Mouse (Mus musculus) hindbrain, embryonic 10.5 days (tissue): ENCODE measurements around the gene Sh2b3. TPM values are rescaled to one million over a fixed set of nuclear protein-coding genes. Genes with fewer than 3 reads are reported as not detected.

Experiments used
- DNase-seq: peaks from one replicate; pipeline ENCODE4 v3.0.0-alpha.2; 2017; ENCODE audit warnings: low spot score
- H3K27ac ChIP-seq: fragments of 300-500 bp; sonication (generic); 2 replicates; pipeline ENCODE4 v1.5.1; 2016; ENCODE audit warnings: mild to moderate bottlenecking, moderate library complexity
- H3K27me3 ChIP-seq: fragments of 300-500 bp; sonication (generic); 2 replicates; pipeline ENCODE4 v1.6.1; 2016; ENCODE audit warnings: mild to moderate bottlenecking; ENCODE audit not compliant: poor library complexity, insufficient read depth, severe bottlenecking
- H3K36me3 ChIP-seq: fragments of 300-500 bp; sonication (generic); 2 replicates; pipeline ENCODE4 v1.6.1; 2016; ENCODE audit warnings: mild to moderate bottlenecking, moderate library complexity
- H3K4me1 ChIP-seq: fragments of 300-500 bp; sonication (generic); replicated peaks from 2 replicates; pipeline ENCODE4 v1.6.1; 2016; ENCODE audit warnings: mild to moderate bottlenecking
- H3K4me3 ChIP-seq: fragments of 300-500 bp; sonication (generic); 2 replicates; pipeline ENCODE4 v1.5.1; 2016; ENCODE audit warnings: mild to moderate bottlenecking, moderate library complexity
- H3K9me3 ChIP-seq: fragments of 300-500 bp; sonication (generic); 2 replicates; pipeline ENCODE4 v1.6.1; 2016; ENCODE audit warnings: mild to moderate bottlenecking, moderate library complexity
- WGBS: fragments of 180-500 bp; shearing (Covaris S2); methylation state at CpG from one replicate; pipeline ENCODE4 v1.1.7; 2016; 5-methylcytosine and 5-hydroxymethylcytosine counted together
- polyA plus RNA-seq: library from polyadenylated mRNA; unstranded; fragments of >200 nt; fragmentation: Nextera tagmentation; extraction: Ambion mirVana; gene quantifications from 2 replicates; pipeline ENCODE4 v1.2.1, GENCODE M21; 2016

Gene Sh2b3
- polyA plus RNA-seq, 1 experiment from 2014 or later, result 11.1 TPM

- no peak for DNase-seq
- 94% methylated on average over 5 of the region's 5 CpGs for WGBS
- no peak overlapping the region for H3K4me3 ChIP-seq
- no peak overlapping the region for H3K27ac ChIP-seq
- H3K4me1 ChIP-seq, result no peaks in the 10 kb centered on the region
- H3K36me3 ChIP-seq, result peaks cover 97% of the 10 kb centered on the region
- H3K27me3 ChIP-seq, result no peaks in the 10 kb centered on the region
- no peaks in the 10 kb centered on the region for H3K9me3 ChIP-seq
These were observed 46.4 kb downstream of the Sh2b3 start for GRCm38 (mm10) chr5:121791026-121791425.

- H3K4me3 ChIP-seq, result no peak overlapping the region
- H3K27ac ChIP-seq, result no peak overlapping the region
- 90% methylated on average over 10 of the region's 10 CpGs for WGBS
- H3K4me1 ChIP-seq, result no peaks in the 10 kb centered on the region
- no peaks in the 10 kb centered on the region for H3K27me3 ChIP-seq
- H3K9me3 ChIP-seq, result no peaks in the 10 kb centered on the region
- DNase-seq, result no peak
- peaks cover 99% of the 10 kb centered on the region for H3K36me3 ChIP-seq
These were observed 53.5 kb downstream of the Sh2b3 start for GRCm38 (mm10) chr5:121783862-121784500.

GRCm38 (mm10) chr5:121782467-121782866, 55.0 kb downstream of the Sh2b3 start:
- Histone ChIP-seq H3K27ac (no peak overlapping the region), H3K27me3 (no peaks in the 10 kb centered on the region), H3K9me3 (no peaks in the 10 kb centered on the region), H3K4me1 (no peaks in the 10 kb centered on the region), H3K4me3 (no peak overlapping the region), H3K36me3 (peaks cover 99% of the 10 kb centered on the region)
- 67% methylated on average over 4 of the region's 4 CpGs for WGBS
- no peak for DNase-seq

GRCm38 (mm10) chr5:121780180-121780579, 57.3 kb downstream of the Sh2b3 start:
- Histone ChIP-seq H3K9me3 (no peaks in the 10 kb centered on the region), H3K27ac (no peak overlapping the region), H3K36me3 (peaks cover 99% of the 10 kb centered on the region), H3K27me3 (no peaks in the 10 kb centered on the region), H3K4me1 (no peaks in the 10 kb centered on the region), H3K4me3 (no peak overlapping the region)
- no peak for DNase-seq
- whole genome bisulfite sequencing, result 86% methylated on average over 5 of the region's 5 CpGs

GRCm38 (mm10) chr5:121778485-121779119, 58.8 kb downstream of the Sh2b3 start:
- no peak for DNase-seq
- H3K36me3 ChIP-seq, result peaks cover 99% of the 10 kb centered on the region

GRCm38 (mm10) chr5:121771611-121772010, 65.8 kb downstream of the Sh2b3 start:
- no peaks in the 10 kb centered on the region for H3K9me3 ChIP-seq
- peaks cover 69% of the 10 kb centered on the region for H3K36me3 ChIP-seq
- no peak for DNase-seq
- WGBS, result 93% methylated on average over 3 of the region's 3 CpGs
- H3K27me3 ChIP-seq, result no peaks in the 10 kb centered on the region
- no peak overlapping the region for H3K4me3 ChIP-seq
- no peak overlapping the region for H3K27ac ChIP-seq
- no peaks in the 10 kb centered on the region for H3K4me1 ChIP-seq

More at GRCm38 (mm10) chr5:121778485-121779119, 58.8 kb downstream of the Sh2b3 start:
- Histone ChIP-seq H3K4me1 (no peaks in the 10 kb centered on the region), H3K27me3 (no peaks in the 10 kb centered on the region), H3K4me3 (no peak overlapping the region), H3K27ac (no peak overlapping the region), H3K9me3 (no peaks in the 10 kb centered on the region)
- WGBS, result 96% methylated on average over 7 of the region's 7 CpGs

- no peak for DNase-seq
- Histone ChIP-seq H3K27me3 (no peaks in the 10 kb centered on the region), H3K36me3 (peaks cover 65% of the 10 kb centered on the region), H3K27ac (no peak overlapping the region), H3K9me3 (no peaks in the 10 kb centered on the region), H3K4me1 (no peaks in the 10 kb centered on the region), H3K4me3 (no peak overlapping the region)
- WGBS, result 92% methylated on average over 7 of the region's 7 CpGs
These were observed 67.6 kb downstream of the Sh2b3 start for GRCm38 (mm10) chr5:121769827-121770226.

GRCm38 (mm10) chr5:121767564-121767963, 69.9 kb downstream of the Sh2b3 start:
- Histone ChIP-seq H3K36me3 (peaks cover 57% of the 10 kb centered on the region), H3K4me3 (no peak overlapping the region), H3K27me3 (no peaks in the 10 kb centered on the region), H3K4me1 (no peaks in the 10 kb centered on the region), H3K9me3 (no peaks in the 10 kb centered on the region), H3K27ac (no peak overlapping the region)
- no peak for DNase-seq
- WGBS, result 92% methylated on average over 2 of the region's 2 CpGs

- peaks cover 2% of the 10 kb centered on the region; the same call in 1 of the 2 replicates for H3K4me1 ChIP-seq
- H3K27me3 ChIP-seq, result no peaks in the 10 kb centered on the region
- WGBS, result 95% methylated on average over 4 of the region's 4 CpGs
- peaks cover 55% of the 10 kb centered on the region for H3K36me3 ChIP-seq
- no peak overlapping the region for H3K4me3 ChIP-seq
- no peak for DNase-seq
- H3K27ac ChIP-seq, result no peak overlapping the region
- H3K9me3 ChIP-seq, result no peaks in the 10 kb centered on the region
These were observed 71.2 kb downstream of the Sh2b3 start for GRCm38 (mm10) chr5:121766038-121766773.

Other genes starting within 250 kb of the Sh2b3 start
- gene Aldh2, start 243.8 kb downstream of the Sh2b3 start, polyA plus RNA-seq, result 123 and 124 TPM in 2 replicates
- 1.9 TPM in 2 replicates for gene Acad12, start 218.7 kb downstream of the Sh2b3 start, polyA plus RNA-seq
- 3.0 and 3.5 TPM in 2 replicates for gene Acad10, start 177.1 kb downstream of the Sh2b3 start, polyA plus RNA-seq
- gene Brap, start 177.1 kb downstream of the Sh2b3 start, polyA plus RNA-seq, result 41.6 and 41.9 TPM in 2 replicates
- gene Atxn2, start 126.3 kb downstream of the Sh2b3 start, polyA plus RNA-seq, result 38.6 and 42.0 TPM in 2 replicates
- gene Pheta1, start 11.3 kb upstream of the Sh2b3 start, polyA plus RNA-seq, result 44.8 and 54.5 TPM in 2 replicates
- 4.5 and 12.0 TPM in 2 replicates for gene Cux2, start 212.5 kb upstream of the Sh2b3 start, polyA plus RNA-seq